Mouse (Mus musculus): ENCODE data around the gene Tnfrsf25.

- no peak for TF ChIP-seq POLR2A (IDR thresholded peaks at IDR 0.05; ENCODE audit: control insufficient read depth, extremely low read depth, insufficient read depth, low read length, poor library complexity)
- no peak for TF ChIP-seq CTCF (IDR thresholded peaks at IDR 0.05; ENCODE audit: borderline replicate concordance, control insufficient read depth, extremely low read depth, insufficient read depth, low read length, poor library complexity)
Observed at GRCm38 (mm10) chr4:152096927-152097326, 18.8 kb upstream of the Tnfrsf25 start.
